Mouse (Mus musculus) lung, postnatal 0 days (tissue): ENCODE data around the gene Srarp.

Experiments used
- CTCF ChIP-seq: IDR thresholded peaks from 2 replicates; pipeline ENCODE4 v1.5.1; 2016; ENCODE audit warnings: antibody characterized with exemption, mild to moderate bottlenecking
- EP300 ChIP-seq: IDR thresholded peaks from 2 replicates; pipeline ENCODE4 v1.6.1; 2016; ENCODE audit warnings: antibody characterized with exemption, mild to moderate bottlenecking, control low read depth

DNA sequence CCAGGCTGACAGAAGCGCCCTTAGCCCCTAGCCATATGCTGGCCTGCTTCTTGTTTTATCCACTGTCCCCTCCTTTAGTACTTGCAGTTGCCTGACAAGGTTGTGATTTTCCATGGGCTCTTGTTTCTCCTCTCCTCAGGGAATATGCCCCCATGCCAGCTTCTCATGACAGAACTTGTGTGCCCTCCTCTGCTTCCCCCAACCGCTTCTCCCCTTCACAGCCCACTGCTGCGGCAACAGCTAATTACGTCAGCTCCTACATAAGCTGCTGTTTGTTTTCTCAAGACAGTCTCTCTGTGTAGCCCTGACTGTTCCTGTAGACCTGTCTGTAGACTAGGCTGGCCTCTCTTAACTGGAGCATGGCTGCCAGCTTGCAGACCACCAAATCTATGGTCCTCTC is 19.6 kb upstream of the Srarp start:
- TF ChIP-seq CTCF (no peak), EP300 (no peak)
